Mouse (Mus musculus): ENCODE data around the gene Prrt3.

The Prrt3 gene

DNA sequence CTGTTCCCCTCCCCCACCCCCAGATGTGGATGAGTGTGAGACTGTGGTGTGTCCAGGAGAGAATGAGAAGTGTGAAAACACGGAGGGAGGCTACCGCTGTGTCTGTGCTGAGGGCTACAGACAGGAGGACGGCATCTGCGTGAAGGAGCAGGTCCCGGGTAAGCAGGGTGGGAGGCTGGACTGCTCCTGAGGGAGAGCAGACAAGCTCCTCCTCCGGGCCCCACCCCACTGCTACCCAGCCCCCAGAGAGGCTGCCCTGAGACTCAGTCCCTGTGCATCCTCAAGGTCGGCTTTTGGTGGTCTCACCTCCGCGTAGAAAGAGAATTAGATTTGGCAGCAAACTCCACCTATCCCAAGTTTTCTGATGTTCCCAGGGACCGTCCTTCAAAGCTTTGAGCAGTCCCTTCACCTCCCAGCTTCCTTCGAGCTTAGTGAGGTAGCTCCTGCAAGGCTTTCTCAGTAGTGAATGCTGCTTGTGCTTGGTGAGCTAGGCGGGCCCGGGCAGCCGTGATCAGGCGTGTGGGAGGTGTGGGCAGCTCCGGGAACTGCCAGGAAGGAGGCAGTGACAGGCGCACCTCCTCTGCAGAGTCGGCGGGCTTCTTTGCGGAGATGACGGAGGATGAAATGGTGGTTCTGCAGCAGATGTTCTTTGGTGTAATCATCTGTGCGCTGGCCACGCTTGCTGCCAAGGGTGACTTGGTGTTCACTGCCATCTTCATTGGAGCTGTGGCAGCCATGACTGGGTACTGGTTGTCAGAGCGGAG is 9.4 kb downstream of the Prrt3 start:
- ATAC-seq (ENCODE audit: insufficient number of reproducible peaks, low FRiP score, low TSS enrichment) = no peak

GRCm38 (mm10) chr6:113489410-113489809 is 12.3 kb downstream of the Prrt3 start:
- ATAC-seq (ENCODE audit: insufficient number of reproducible peaks, low FRiP score, low TSS enrichment) = no peak

GRCm38 (mm10) chr6:113487125-113487576 is 14.6 kb downstream of the Prrt3 start:
- ATAC-seq (ENCODE audit: insufficient number of reproducible peaks, low FRiP score, low TSS enrichment) = no peak

DNA sequence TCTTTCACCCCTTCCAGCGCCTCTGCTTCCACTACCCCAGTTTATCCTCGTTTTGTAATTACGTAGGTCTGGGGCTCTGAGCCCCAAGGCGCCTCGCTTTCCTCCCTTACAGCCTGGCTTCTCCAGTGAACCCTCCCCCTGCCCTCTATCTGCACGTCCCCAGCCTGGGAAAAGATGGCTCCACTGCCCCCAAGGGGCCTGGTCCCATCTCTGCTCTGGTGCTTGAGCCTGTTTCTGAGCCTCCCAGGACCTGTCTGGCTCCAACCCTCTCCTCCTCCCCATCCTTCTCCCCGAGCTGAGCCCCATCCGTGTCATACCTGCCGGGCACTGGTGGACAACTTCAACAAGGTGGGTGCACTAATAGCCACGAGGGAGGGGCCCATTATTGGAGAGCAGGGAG is 18.0 kb downstream of the Prrt3 start:
- ATAC-seq (ENCODE audit: insufficient number of reproducible peaks, low FRiP score, low TSS enrichment) = peak; percentile 22; the same call in 1 of the 2 replicates

GRCm38 (mm10) chr6:113483100-113483615 is 18.6 kb downstream of the Prrt3 start, which contains the start of gene Creld1:
TSS of gene Creld1 (plus strand) at chr6:113483297.
- peak; percentile 90 for ATAC-seq (ENCODE audit: insufficient number of reproducible peaks, low FRiP score, low TSS enrichment)

DNA sequence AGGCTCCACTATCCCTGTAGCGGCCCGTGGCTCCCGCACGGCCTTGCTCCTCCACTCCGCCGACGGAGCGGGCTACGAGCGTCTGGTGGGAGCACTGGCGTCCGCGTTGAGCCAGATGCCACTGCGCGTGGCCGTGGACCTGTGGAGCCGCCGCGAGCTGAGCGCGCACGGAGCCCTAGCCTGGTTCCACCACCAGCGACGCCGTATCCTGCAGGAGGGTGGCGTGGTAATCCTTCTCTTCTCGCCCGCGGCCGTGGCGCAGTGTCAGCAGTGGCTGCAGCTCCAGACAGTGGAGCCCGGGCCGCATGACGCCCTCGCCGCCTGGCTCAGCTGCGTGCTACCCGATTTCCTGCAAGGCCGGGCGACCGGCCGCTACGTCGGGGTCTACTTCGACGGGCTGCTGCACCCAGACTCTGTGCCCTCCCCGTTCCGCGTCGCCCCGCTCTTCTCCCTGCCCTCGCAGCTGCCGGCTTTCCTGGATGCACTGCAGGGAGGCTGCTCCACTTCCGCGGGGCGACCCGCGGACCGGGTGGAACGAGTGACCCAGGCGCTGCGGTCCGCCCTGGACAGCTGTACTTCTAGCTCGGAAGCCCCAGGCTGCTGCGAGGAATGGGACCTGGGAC is 19.1 kb downstream of the Prrt3 start:
- ATAC-seq (ENCODE audit: insufficient number of reproducible peaks, low FRiP score, low TSS enrichment) = peak; percentile 57

GRCm38 (mm10) chr6:113480555-113481373 is 21.0 kb downstream of the Prrt3 start:
- no peak for ATAC-seq (ENCODE audit: insufficient number of reproducible peaks, low FRiP score, low TSS enrichment)

- no peak for ATAC-seq (ENCODE audit: insufficient number of reproducible peaks, low FRiP score, low TSS enrichment)
Observed at GRCm38 (mm10) chr6:113478906-113479305, 22.8 kb downstream of the Prrt3 start.

DNA sequence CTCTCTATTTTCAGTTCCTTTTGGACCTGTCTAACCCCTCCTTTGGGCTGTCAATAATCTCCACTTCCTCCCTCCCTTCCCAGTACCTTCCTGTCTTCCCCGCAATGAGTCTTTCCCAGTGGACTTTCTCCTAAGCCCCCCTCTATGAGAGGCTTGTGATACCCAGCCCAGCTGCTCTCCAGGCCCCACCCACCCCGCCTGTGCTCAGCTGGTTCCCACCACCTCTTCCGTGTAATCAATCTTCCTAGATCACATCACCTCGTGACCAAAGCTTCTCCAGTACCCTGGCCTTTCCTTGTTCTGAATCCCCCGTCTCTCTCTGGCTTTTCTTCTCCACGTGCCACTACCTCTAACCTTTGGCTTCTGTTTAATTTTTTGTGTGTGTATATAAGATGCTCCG is 24.4 kb downstream of the Prrt3 start:
- no peak for ATAC-seq (ENCODE audit: insufficient number of reproducible peaks, low FRiP score, low TSS enrichment)

- no peak for ATAC-seq (ENCODE audit: insufficient number of reproducible peaks, low FRiP score, low TSS enrichment)
Observed at GRCm38 (mm10) chr6:113473715-113474114, 28.0 kb downstream of the Prrt3 start.

- ATAC-seq (ENCODE audit: insufficient number of reproducible peaks, low FRiP score, low TSS enrichment) = no peak
Observed at GRCm38 (mm10) chr6:113473246-113473645, 28.5 kb downstream of the Prrt3 start.

- no peak for ATAC-seq (ENCODE audit: insufficient number of reproducible peaks, low FRiP score, low TSS enrichment)
Observed at GRCm38 (mm10) chr6:113472061-113472460, 29.7 kb downstream of the Prrt3 start.

GRCm38 (mm10) chr6:113471297-113471936 is 30.3 kb downstream of the Prrt3 start, which contains the start of gene Il17rc:
TSS of gene Il17rc (plus strand) at chr6:113471427.
- ATAC-seq (ENCODE audit: insufficient number of reproducible peaks, low FRiP score, low TSS enrichment) = no peak

GRCm38 (mm10) chr6:113469432-113469831 is 32.3 kb downstream of the Prrt3 start:
- peak; percentile 63; the same call in 1 of the 2 replicates for ATAC-seq (ENCODE audit: insufficient number of reproducible peaks, low FRiP score, low TSS enrichment)

DNA sequence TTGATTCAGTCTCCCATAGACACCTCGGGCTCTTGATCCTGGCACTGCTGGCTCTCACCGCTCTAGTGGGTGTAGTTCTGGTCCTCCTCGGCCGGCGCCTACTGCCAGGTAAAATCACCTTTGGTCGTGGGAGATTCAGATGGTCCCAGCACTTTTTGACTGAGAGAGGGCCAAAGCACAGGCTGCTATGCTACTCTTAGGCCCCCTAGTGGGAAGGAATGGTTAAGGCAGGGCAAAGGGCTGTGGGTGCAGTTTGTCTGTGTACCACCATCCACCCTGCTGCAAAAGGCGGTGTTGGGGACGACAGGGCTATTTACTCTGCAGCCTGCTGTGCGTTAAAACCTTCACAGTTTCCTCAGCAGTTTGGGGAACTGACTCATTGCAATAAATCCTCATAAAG is 32.7 kb downstream of the Prrt3 start:
- ATAC-seq (ENCODE audit: insufficient number of reproducible peaks, low FRiP score, low TSS enrichment) = peak; percentile 57; the same call in 1 of the 2 replicates

- 0 out of 2 replicates have a peak, but pooled peaks have one; percentile 5 for ATAC-seq (ENCODE audit: insufficient number of reproducible peaks, low FRiP score, low TSS enrichment)
Observed at GRCm38 (mm10) chr6:113468512-113468911, 33.2 kb downstream of the Prrt3 start.

DNA sequence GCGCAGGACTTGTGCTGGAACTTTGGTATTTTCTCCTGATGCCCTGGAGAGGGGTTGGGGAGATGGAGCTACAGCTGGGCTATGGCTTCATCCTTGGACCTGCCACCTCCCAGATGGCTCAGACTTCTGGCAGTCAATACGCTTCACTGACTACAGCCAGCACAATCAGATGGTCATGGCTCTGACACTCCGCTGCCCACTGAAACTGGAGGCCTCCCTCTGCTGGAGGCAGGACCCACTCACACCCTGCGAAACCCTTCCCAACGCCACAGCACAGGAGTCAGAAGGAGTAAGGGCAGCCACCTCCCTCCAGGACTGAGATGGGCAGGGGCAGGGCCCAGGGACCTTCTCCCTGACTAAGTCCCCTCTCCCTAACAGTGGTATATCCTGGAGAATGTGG is 36.1 kb downstream of the Prrt3 start:
- ATAC-seq (ENCODE audit: insufficient number of reproducible peaks, low FRiP score, low TSS enrichment) = no peak

GRCm38 (mm10) chr6:113464040-113464439 is 37.7 kb downstream of the Prrt3 start:
- ATAC-seq (ENCODE audit: insufficient number of reproducible peaks, low FRiP score, low TSS enrichment) = no peak

DNA sequence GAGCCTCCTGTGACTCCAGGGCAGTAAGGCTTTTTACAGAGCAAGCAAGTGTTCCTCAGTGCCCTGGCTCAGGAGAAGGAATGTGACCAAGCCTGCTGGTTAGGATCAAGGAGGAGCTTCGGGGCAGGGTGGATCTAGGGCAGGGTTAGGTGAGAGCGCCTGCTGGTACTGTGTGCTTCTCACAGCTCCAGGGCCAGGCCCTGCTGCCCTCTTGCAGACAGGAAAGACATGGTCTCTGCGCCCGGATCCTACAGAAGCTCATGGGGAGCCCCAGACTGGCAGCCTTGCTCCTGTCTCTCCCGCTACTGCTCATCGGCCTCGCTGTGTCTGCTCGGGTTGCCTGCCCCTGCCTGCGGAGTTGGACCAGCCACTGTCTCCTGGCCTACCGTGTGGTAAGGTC is 43.1 kb downstream of the Prrt3 start:
- peak; percentile 66; the same call in 1 of the 2 replicates for ATAC-seq (ENCODE audit: insufficient number of reproducible peaks, low FRiP score, low TSS enrichment)

DNA sequence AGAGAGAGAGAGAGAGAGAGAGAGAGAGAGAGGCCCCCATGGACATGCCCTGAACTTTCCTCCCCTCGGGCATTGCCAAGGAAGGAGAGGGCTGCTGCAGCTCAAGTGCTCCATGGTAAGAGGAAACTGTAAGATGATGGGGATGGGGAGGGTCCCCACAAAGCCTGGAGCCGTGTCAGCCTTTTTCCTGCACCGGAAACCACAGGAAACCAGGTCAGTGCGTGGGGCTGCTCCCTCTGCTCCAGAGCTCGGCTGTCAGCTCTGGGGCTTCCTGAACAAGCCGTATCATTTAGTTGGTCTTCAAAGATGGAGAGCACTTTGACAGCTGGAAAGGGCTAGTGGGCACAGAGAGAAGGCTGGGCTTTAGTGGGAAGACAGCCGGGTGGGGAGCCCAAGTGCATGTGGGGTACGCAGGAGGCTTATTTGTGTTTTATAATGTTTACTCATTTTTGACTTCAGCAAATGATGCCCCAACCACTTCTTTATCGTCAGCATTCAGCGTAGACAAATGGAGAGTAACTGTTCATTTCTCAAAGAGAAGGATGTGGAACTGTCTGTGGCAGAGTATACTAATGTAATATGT is 43.7 kb downstream of the Prrt3 start, which contains the start of gene Il17re:
TSS of gene Il17re (plus strand) at position 533 of the 583 bp plus-strand sequence.
- ATAC-seq (ENCODE audit: insufficient number of reproducible peaks, low FRiP score, low TSS enrichment) = no peak
